Mouse (Mus musculus): ENCODE results near the gene Plin3.

DNA sequence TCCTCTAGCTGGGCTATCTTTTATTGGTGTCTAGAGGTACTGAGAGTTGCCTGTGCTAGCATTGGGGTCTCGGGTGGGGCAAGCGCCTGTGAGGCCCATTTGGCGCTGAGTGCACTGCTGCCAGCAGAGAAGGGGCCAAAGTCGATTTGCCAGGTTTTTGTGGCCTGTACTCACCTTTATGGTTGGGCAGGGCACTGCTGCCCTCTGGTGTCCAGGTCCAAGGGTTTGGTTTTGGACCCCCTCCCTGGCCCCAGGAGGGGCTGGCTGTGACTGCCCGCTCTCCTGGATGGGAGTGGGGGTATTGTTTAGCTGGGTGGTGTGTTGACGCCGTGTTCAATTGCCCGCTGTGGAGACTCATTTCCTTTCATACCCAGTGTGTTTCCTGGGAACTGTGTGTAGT lies 13.2 kb upstream of the Plin3 start:
- TF ChIP-seq POLR2A (IDR thresholded peaks at IDR 0.05; ENCODE audit: extremely low read depth, insufficient read depth, low read length): no peak
- peak; percentile 69 for TF ChIP-seq CTCF (IDR thresholded peaks at IDR 0.05; ENCODE audit: low read depth, low read length)
